Mouse (Mus musculus): ENCODE measurements around the gene Hspa2. TPM values are rescaled to one million over a fixed set of nuclear protein-coding genes. Genes with fewer than 3 reads are reported as not detected.

The Hspa2 gene
- total and polyA plus RNA-seq, 2 experiments from 2014 or later = 8.7 to 15.0 TPM

DNA sequence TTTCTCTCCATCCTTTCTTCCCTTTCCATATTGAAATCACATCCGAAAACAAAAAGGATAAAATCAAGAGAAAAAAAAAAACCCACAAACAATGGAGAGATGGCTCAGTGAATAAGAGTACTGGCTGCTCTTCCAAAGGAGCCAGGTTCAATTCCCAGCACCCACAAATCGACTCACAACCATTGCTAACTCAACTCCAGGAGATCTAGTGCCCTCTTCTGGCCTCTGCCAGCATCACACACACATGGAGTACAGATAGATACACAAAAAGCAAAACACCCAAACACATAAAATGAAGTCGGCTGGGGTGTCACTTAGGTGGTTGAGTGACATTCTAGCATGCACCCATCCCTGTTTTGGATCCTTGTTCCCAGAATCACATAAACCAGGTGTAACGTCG lies 14.4 kb downstream of the Hspa2 start:
- 94% methylated on average over 5 of the region's 5 CpGs for WGBS
- H3K4me3 ChIP-seq (ENCODE audit: low read depth, low read length) = no peak overlapping the region
- no peaks in the 10 kb centered on the region for H3K9me3 ChIP-seq (replicated peaks; ENCODE audit: control insufficient read depth, low read length)
- no peak overlapping the region for H3K27ac ChIP-seq (ENCODE audit: low read depth)
- H3K9ac ChIP-seq (replicated peaks; ENCODE audit: low read depth, low read length) = no peak overlapping the region
- no peaks in the 10 kb centered on the region for H3K27me3 ChIP-seq (ENCODE audit: control insufficient read depth, insufficient read depth, low read length)
- ATAC-seq (ENCODE audit: insufficient read depth, low read depth) = no peak
- TF ChIP-seq CTCF (IDR thresholded peaks at IDR 0.05; ENCODE audit: low read depth) = no peak
- no peak for TF ChIP-seq EP300 (IDR thresholded peaks at IDR 0.05; ENCODE audit: low read depth)
- 0 out of 2 replicates have a peak, but pooled peaks cover 7% of the 10 kb centered on the region for H3K4me1 ChIP-seq (ENCODE audit: control insufficient read depth, insufficient read depth)
- no peak for DNase-seq (ENCODE audit: low spot score)
- no peak overlapping the region for H3K4me2 ChIP-seq (ENCODE audit: low read depth, low read length)
- H3K36me3 ChIP-seq (replicated peaks; ENCODE audit: control insufficient read depth, insufficient read depth, low read length) = no peaks in the 10 kb centered on the region

DNA sequence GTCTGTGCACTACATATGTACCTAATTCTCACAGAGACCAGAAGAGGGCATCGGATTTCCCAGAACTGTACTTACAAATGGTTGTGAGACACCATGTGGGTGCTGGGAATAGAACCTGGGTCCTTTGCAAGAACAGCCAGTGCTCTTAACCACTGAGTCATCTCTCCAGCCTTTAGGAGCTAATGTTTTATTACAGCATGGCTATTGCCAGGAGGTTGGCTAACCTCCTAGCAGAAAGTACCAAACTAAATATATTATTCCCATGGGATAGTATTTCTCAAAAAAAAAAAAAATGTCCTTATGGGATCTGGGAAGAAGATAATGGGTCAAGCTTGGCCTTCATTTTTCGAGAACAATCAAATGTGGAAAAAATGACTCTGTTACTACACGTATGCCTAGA lies 21.3 kb downstream of the Hspa2 start:
- H3K4me1 ChIP-seq (ENCODE audit: control insufficient read depth, insufficient read depth) = no peaks in the 10 kb centered on the region
- no peak for TF ChIP-seq CTCF (IDR thresholded peaks at IDR 0.05; ENCODE audit: low read depth)
- no peak for TF ChIP-seq EP300 (IDR thresholded peaks at IDR 0.05; ENCODE audit: low read depth)
- no peaks in the 10 kb centered on the region for H3K27me3 ChIP-seq (ENCODE audit: control insufficient read depth, insufficient read depth, low read length)
- WGBS = 84% methylated on average over 3 of the region's 3 CpGs
- no peak for ATAC-seq (ENCODE audit: insufficient read depth, low read depth)
- no peak overlapping the region for H3K9ac ChIP-seq (replicated peaks; ENCODE audit: low read depth, low read length)
- no peak overlapping the region for H3K27ac ChIP-seq (ENCODE audit: low read depth)
- H3K4me2 ChIP-seq (ENCODE audit: low read depth, low read length) = no peak overlapping the region
- no peaks in the 10 kb centered on the region for H3K36me3 ChIP-seq (replicated peaks; ENCODE audit: control insufficient read depth, insufficient read depth, low read length)
- H3K9me3 ChIP-seq (replicated peaks; ENCODE audit: control insufficient read depth, low read length) = no peaks in the 10 kb centered on the region
- H3K4me3 ChIP-seq (ENCODE audit: low read depth, low read length) = no peak overlapping the region
- DNase-seq (ENCODE audit: low spot score) = no peak

DNA sequence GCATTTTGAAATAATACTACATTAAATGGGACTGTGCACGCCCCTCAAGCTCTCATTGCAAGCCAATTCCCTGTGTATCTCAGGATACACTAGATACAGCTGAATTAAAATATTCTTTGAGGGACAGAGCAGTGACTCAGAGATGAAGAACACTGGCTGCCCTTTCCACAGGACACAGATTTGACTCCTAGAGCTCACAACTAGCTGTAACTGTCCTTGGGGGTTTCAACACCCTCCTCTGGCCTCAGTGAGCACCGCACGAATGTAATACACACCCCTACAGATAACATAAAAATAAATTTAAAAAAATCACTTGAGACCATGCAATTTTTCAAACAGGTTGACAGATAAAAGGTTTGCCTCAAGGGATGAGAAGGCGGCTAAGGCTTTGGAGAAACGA lies 23.6 kb downstream of the Hspa2 start:
- no peaks in the 10 kb centered on the region for H3K27me3 ChIP-seq (ENCODE audit: control insufficient read depth, insufficient read depth, low read length)
- no peaks in the 10 kb centered on the region for H3K36me3 ChIP-seq (replicated peaks; ENCODE audit: control insufficient read depth, insufficient read depth, low read length)
- DNase-seq (ENCODE audit: low spot score) = no peak
- no peak overlapping the region for H3K4me2 ChIP-seq (ENCODE audit: low read depth, low read length)
- H3K9ac ChIP-seq (replicated peaks; ENCODE audit: low read depth, low read length) = no peak overlapping the region
- no peak for TF ChIP-seq EP300 (IDR thresholded peaks at IDR 0.05; ENCODE audit: low read depth)
- TF ChIP-seq CTCF (IDR thresholded peaks at IDR 0.05; ENCODE audit: low read depth) = no peak
- no peak overlapping the region for H3K27ac ChIP-seq (ENCODE audit: low read depth)
- no peak for ATAC-seq (ENCODE audit: insufficient read depth, low read depth)
- no peak overlapping the region for H3K4me3 ChIP-seq (ENCODE audit: low read depth, low read length)
- 40% methylated on average over 5 of the region's 5 CpGs for WGBS
- no peaks in the 10 kb centered on the region for H3K4me1 ChIP-seq (ENCODE audit: control insufficient read depth, insufficient read depth)
- no peaks in the 10 kb centered on the region for H3K9me3 ChIP-seq (replicated peaks; ENCODE audit: control insufficient read depth, low read length)

DNA sequence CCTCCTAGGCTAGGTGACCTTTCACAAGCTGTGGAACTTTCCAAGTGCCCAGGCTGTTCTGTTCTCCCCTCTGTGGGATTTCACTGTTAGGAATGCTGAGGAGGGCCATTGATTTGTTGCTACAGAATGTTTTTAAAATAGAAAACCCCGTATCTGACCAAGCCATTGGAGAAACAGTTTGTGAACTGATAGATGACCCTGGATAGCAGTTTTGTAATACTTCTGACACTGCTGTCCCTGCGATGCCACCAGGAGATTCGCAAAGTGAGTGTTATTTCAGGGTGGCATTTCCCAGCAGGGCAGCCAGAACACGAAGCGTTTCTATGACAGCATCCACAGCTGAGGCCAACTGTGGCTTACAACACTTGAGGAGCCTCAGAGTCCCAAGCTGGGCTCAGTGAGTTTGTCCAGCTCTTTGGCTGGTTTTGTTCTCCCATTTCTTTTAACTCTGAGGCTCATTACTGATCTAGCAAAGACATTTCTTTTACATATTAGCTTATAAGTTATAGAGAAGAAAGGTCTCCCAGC lies 27.0 kb downstream of the Hspa2 start:
- H3K36me3 ChIP-seq (replicated peaks; ENCODE audit: control insufficient read depth, insufficient read depth, low read length) = no peaks in the 10 kb centered on the region
- ATAC-seq (ENCODE audit: insufficient read depth, low read depth) = no peak
- DNase-seq (ENCODE audit: low spot score) = no peak
- no peak overlapping the region for H3K9ac ChIP-seq (replicated peaks; ENCODE audit: low read depth, low read length)
- H3K27ac ChIP-seq (ENCODE audit: low read depth) = no peak overlapping the region
- WGBS = 25% methylated on average over 5 of the region's 5 CpGs
- H3K4me3 ChIP-seq (ENCODE audit: low read depth, low read length) = no peak overlapping the region
- no peak for TF ChIP-seq CTCF (IDR thresholded peaks at IDR 0.05; ENCODE audit: low read depth)
- no peak for TF ChIP-seq EP300 (IDR thresholded peaks at IDR 0.05; ENCODE audit: low read depth)
- peaks cover 8% of the 10 kb centered on the region; the same call in 1 of the 2 replicates for H3K4me1 ChIP-seq (ENCODE audit: control insufficient read depth, insufficient read depth)
- H3K4me2 ChIP-seq (ENCODE audit: low read depth, low read length) = no peak overlapping the region
- no peaks in the 10 kb centered on the region for H3K9me3 ChIP-seq (replicated peaks; ENCODE audit: control insufficient read depth, low read length)
- 0 out of 2 replicates have a peak, but pooled peaks cover 8% of the 10 kb centered on the region for H3K27me3 ChIP-seq (ENCODE audit: control insufficient read depth, insufficient read depth, low read length)

DNA sequence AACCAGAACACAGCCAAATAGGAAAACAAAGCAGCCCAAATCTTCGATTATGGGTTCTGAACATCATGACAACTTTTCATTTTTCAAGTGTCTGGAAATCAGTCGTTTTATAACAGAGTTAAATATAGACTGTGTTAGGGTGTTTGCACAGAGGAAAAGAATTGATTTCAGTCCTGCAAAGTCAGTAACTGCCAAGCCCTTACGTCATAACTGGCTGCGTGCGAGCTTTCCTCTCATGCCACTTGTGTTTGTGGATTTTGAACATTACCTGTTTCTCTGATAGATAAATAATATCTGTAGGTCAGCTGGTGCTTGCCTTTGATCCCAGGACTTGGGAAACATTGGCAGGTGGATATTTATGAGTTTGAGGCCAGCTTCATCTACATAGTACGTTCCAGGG lies 27.5 kb downstream of the Hspa2 start:
- 59% methylated on average over 6 of the region's 6 CpGs for WGBS
- 0 out of 2 replicates have a peak, but pooled peaks cover 8% of the 10 kb centered on the region for H3K27me3 ChIP-seq (ENCODE audit: control insufficient read depth, insufficient read depth, low read length)
- H3K4me1 ChIP-seq (ENCODE audit: control insufficient read depth, insufficient read depth) = peaks cover 8% of the 10 kb centered on the region; the same call in 1 of the 2 replicates
- no peaks in the 10 kb centered on the region for H3K9me3 ChIP-seq (replicated peaks; ENCODE audit: control insufficient read depth, low read length)
- H3K36me3 ChIP-seq (replicated peaks; ENCODE audit: control insufficient read depth, insufficient read depth, low read length) = no peaks in the 10 kb centered on the region
- no peak for ATAC-seq (ENCODE audit: insufficient read depth, low read depth)
- H3K4me2 ChIP-seq (ENCODE audit: low read depth, low read length) = no peak overlapping the region
- TF ChIP-seq CTCF (IDR thresholded peaks at IDR 0.05; ENCODE audit: low read depth) (no peak), EP300 (IDR thresholded peaks at IDR 0.05; ENCODE audit: low read depth) (no peak)
- no peak overlapping the region for H3K9ac ChIP-seq (replicated peaks; ENCODE audit: low read depth, low read length)
- H3K27ac ChIP-seq (ENCODE audit: low read depth) = no peak overlapping the region
- DNase-seq (ENCODE audit: low spot score) = no peak
- no peak overlapping the region for H3K4me3 ChIP-seq (ENCODE audit: low read depth, low read length)

DNA sequence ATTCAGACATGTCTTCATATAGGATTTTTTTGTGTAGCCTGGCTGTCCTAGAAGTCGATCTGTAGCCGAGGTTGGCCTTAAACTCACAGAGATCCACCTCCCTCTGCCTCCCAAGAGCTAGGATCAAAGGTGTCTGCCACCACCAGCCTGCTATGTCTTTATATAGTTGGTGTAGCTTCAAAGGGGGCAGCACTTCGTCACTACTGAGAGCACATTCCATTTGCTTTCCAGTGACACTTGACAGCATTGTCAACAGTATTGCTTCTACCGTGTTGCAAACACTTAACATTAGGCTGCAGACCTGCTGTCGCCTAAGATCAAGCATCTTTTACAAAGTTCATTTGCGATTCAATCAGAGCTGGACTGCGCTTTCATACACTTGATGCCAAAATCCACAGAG lies 30.1 kb downstream of the Hspa2 start:
- no peak for TF ChIP-seq CTCF (IDR thresholded peaks at IDR 0.05; ENCODE audit: low read depth)
- TF ChIP-seq EP300 (IDR thresholded peaks at IDR 0.05; ENCODE audit: low read depth) = no peak
- Histone ChIP-seq H3K9ac (replicated peaks; ENCODE audit: low read depth, low read length) (no peak overlapping the region), H3K4me1 (ENCODE audit: control insufficient read depth, insufficient read depth) (peaks cover 8% of the 10 kb centered on the region; the same call in 1 of the 2 replicates), H3K4me2 (ENCODE audit: low read depth, low read length) (peak overlapping the region; percentile 56), H3K4me3 (ENCODE audit: low read depth, low read length) (no peak overlapping the region), H3K27ac (ENCODE audit: low read depth) (no peak overlapping the region), H3K36me3 (replicated peaks; ENCODE audit: control insufficient read depth, insufficient read depth, low read length) (no peaks in the 10 kb centered on the region), H3K27me3 (ENCODE audit: control insufficient read depth, insufficient read depth, low read length) (0 out of 2 replicates have a peak, but pooled peaks cover 8% of the 10 kb centered on the region), H3K9me3 (replicated peaks; ENCODE audit: control insufficient read depth, low read length) (no peaks in the 10 kb centered on the region)
- peak; percentile 36 for DNase-seq (ENCODE audit: low spot score)
- ATAC-seq (ENCODE audit: insufficient read depth, low read depth) = peak; percentile 27; the same call in 1 of the 2 replicates
- whole genome bisulfite sequencing = 17% methylated on average over 7 of the region's 7 CpGs

Measured in heart, postnatal 0 days (tissue).